Mouse (Mus musculus) embryo, embryonic 9.5 days (tissue): ENCODE measurements at regions not wholly inside any gene's neighbourhood (a gene's known extent, or its start where the extent isn't known, plus 50 kb on each side); places are given as distances from the start of the nearest gene placed in this dataset.
"Not testable (repeated sequence)": the region's sequence is repeated elsewhere in the genome, so short reads cannot be mapped to it uniquely, and the experiment has no call there.

Experiments used
- DNase-seq: peaks from one replicate; pipeline ENCODE4 v3.0.0-alpha.2; 2017; ENCODE audit errors: extremely low spot score

DNA sequence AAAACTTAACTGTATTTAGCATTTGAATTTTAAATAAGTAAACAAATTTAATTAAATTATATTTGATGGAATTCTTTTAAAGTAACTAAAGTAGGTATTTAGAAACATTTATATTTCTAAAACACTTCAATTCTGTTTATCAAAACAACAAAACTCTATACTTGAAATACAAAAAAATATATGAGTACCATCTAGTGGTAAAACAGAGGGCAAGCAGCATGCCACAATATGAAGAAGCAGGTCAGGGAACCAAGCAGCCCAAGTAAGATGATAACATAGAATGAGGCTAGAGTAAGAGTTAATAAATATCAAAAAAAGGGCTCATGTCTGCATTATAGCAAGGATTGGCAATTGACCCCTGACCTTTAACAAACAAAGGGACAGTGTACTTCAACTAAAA lies 639.7 kb downstream of the Cdh10 start:
- DNase-seq = no peak

- DNase-seq = no peak
Measured at GRCm38 (mm10) chr15:19473521-19473920, 654.8 kb downstream of the Cdh10 start.

- not testable (repeated sequence) for DNase-seq
Measured at GRCm38 (mm10) chr15:19493556-19493955, 674.8 kb downstream of the Cdh10 start.

DNA sequence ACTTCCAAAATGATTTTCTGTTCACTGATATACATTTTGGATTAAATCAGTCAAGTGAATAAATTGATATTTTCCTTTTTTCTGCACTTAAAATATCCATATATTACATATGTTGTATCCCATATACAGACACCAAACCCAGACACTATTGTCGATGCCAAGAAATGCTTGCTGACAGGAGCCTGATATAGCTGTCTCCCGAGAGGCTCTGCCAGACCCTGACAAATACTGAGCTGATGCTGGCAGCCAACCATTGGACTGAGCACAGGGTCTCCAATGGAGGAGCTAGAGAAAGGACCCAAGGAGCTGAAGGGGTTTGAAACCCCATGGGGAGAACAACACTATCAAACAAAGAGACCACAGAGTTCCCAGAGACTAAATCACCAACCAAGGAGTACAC lies 700.6 kb downstream of the Cdh10 start:
- no peak for DNase-seq

- no peak for DNase-seq
Measured at GRCm38 (mm10) chr15:19540676-19541075, 721.9 kb downstream of the Cdh10 start.

DNA sequence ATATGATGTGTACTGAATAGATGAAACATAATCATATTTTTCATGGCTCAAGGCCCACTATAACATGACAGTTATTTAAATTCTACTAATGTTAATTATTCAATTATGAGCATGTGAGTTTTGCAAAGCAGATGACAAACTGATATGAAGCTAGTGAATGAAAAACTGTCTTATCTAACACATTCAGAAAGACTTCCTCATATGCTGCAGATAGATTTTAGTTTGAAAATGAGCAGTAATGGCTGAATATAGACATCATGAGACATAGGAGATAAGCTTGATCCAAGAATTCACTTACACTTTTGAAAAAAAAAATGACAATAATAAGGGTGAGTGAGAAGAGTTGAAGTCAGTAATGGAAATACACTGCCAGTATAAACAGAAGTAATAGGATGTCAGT lies 731.0 kb downstream of the Cdh10 start:
- no peak for DNase-seq

DNA sequence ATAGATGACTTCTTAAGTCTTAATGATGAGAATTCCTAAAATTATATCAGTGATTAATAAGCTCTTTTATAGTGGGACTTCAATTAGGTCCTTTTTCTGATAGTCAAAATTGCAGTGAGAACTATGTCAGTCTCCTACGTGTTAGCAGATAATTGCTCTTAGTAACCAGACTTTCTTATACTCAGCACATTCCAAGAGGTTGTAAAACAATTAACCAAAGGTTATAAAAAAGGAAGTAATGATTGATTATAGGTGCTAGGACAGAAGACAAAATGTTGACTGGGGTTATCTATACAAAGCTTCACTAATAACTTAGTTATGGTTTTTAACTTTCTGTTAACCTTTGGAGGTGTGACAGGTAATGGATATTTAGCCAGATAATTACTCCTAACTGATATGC lies 766.0 kb downstream of the Cdh10 start:
- no peak for DNase-seq

- DNase-seq = peak; percentile 0
Measured at GRCm38 (mm10) chr15:19585281-19585680, 766.5 kb downstream of the Cdh10 start.

DNA sequence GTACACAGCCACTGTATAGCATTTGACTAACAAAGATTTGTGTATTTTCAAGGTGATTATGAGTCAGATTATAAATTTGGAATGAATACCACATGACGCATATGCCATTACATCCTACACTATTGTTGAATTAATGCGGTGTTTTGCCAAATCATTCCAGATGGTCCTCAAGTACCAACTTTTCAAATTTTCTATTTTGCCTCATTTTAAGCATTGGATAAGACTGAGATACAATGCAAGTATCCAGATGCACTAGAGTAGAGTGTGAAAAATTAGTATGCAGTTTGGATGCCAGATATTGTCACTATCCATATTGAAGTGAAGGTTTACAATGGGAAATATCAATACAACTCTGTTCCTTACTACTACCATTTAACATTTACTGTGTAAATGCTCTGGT lies 775.0 kb downstream of the Cdh10 start:
- DNase-seq = no peak

GRCm38 (mm10) chr15:19622367-19622766 lies 803.6 kb downstream of the Cdh10 start:
- DNase-seq = not testable (repeated sequence)

DNA sequence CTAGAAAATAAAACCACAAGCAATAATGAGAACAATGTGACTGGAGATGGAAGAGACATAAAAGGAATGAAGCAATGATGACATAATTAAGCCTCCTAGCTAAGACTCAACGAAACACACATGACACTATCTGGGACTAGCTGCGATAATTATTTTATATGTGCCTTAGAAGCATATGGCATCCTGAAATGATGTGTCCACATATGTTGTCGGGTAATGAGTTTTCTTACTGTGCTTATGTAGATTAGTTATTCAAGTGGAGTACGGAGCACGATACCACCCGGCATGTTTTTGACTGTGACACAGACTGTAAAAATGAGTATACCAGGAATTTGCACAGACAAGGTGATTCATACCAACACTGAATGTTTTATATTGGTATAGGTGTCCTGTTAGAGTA lies 781.7 kb upstream of the Cdh12 start:
- DNase-seq = no peak

GRCm38 (mm10) chr15:19675545-19675944 lies 773.5 kb upstream of the Cdh12 start:
- no peak for DNase-seq

GRCm38 (mm10) chr15:19687239-19687638 lies 761.8 kb upstream of the Cdh12 start:
- DNase-seq = no peak

DNA sequence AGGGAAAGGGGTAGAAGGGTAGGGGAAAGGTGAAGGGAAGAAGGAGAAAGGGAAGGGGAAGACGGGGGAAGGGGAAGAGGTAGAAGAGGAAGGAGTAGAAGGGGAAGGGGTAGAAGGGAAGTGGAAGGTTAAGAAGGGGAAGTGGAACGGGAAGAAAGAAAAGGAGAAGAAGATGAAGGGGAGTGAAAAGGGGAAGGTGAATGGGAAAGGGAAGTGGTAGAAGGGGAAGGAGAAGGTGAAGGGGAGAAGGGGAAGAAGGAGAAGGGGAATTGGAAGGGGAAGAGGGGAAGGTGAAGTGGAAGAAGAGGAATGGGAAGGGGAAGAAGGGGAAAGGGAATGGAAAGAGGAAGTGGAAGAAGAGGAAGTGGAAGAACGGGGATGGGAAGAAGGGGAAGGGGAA lies 737.3 kb upstream of the Cdh12 start:
- no peak for DNase-seq
